Mouse (Mus musculus): ENCODE data around the gene Zfp791.
"Not testable (repeated sequence)": the region's sequence is repeated elsewhere in the genome, so short reads cannot be mapped to it uniquely, and the experiment has no call there.

Gene Zfp791

GRCm38 (mm10) chr8:85122995-85123394 is at the start of gene Zfp791:
Gene Zfp791, minus strand, starts transcription at chr8:85123095.
- no peak for DNase-seq

- DNase-seq: peak; percentile 11
Observed at GRCm38 (mm10) chr8:85171291-85171690, 48.4 kb upstream of the Zfp791 start.

GRCm38 (mm10) chr8:85151624-85152023 is 28.7 kb upstream of the Zfp791 start, which contains the start of gene Cks1brt:
Gene Cks1brt, plus strand, starts transcription at chr8:85151924.
- no peak for DNase-seq

- DNase-seq: no peak
Observed at GRCm38 (mm10) chr8:85142516-85142915, 19.6 kb upstream of the Zfp791 start.

GRCm38 (mm10) chr8:85135690-85136089 is 12.8 kb upstream of the Zfp791 start:
- DNase-seq: not testable (repeated sequence)

GRCm38 (mm10) chr8:85132335-85132734 is 9.4 kb upstream of the Zfp791 start:
- no peak for DNase-seq

GRCm38 (mm10) chr8:85123691-85124090 is 796 bp upstream of the Zfp791 start:
- no peak for DNase-seq

GRCm38 (mm10) chr8:85120251-85120650 is 2.6 kb downstream of the Zfp791 start:
- DNase-seq: not testable (repeated sequence)

GRCm38 (mm10) chr8:85119052-85119981 is 3.6 kb downstream of the Zfp791 start:
- peak; percentile 84 for DNase-seq

- DNase-seq: no peak
Observed at GRCm38 (mm10) chr8:85116984-85117383, 5.9 kb downstream of the Zfp791 start.

GRCm38 (mm10) chr8:85115501-85115900 is 7.4 kb downstream of the Zfp791 start:
- no peak for DNase-seq

GRCm38 (mm10) chr8:85113241-85113640 is 9.7 kb downstream of the Zfp791 start:
- DNase-seq: no peak

- DNase-seq: no peak
Observed at GRCm38 (mm10) chr8:85100076-85100665, 22.7 kb downstream of the Zfp791 start.

- no peak for DNase-seq
Observed at GRCm38 (mm10) chr8:85096850-85097249, 26.0 kb downstream of the Zfp791 start.

GRCm38 (mm10) chr8:85096196-85096595 is 26.7 kb downstream of the Zfp791 start:
- DNase-seq: no peak

- DNase-seq: no peak
Observed at GRCm38 (mm10) chr8:85095566-85095965, 27.3 kb downstream of the Zfp791 start.

- DNase-seq: no peak
Observed at GRCm38 (mm10) chr8:85095051-85095450, 27.8 kb downstream of the Zfp791 start.

GRCm38 (mm10) chr8:85091526-85092090 is 31.3 kb downstream of the Zfp791 start:
- no peak for DNase-seq

- no peak for DNase-seq
Observed at GRCm38 (mm10) chr8:85090856-85091255, 32.0 kb downstream of the Zfp791 start.

- DNase-seq: no peak
Observed at GRCm38 (mm10) chr8:85088771-85089170, 34.1 kb downstream of the Zfp791 start.

GRCm38 (mm10) chr8:85086238-85086637 is 36.7 kb downstream of the Zfp791 start:
- DNase-seq: no peak

- no peak for DNase-seq
Observed at GRCm38 (mm10) chr8:85084633-85085032, 38.3 kb downstream of the Zfp791 start.

- peak; percentile 89 for DNase-seq
Observed at GRCm38 (mm10) chr8:85083108-85083813, 39.6 kb downstream of the Zfp791 start, which contains the start of gene Man2b1. Gene Man2b1, plus strand, starts transcription at chr8:85083270.

Measured in cerebellum, adult 11-12 months (tissue).